ENCODE assay signal across 8 mouse cellular contexts in genomic region chr19:46517529-46518351, GRCm38 (mm10). TPM values are rescaled to one million over a fixed set of nuclear protein-coding genes. Genes with fewer than 3 reads are reported as not detected.
A peak's percentile ranks its signal among the peaks of the same experiment; 100 is the strongest.
DNase-seq lines count a peak whose midpoint lies in the region; ATAC-seq and TF ChIP-seq lines count a peak whose summit lies in the region.

No protein-coding gene starts in this region.

- H3K4me2 ChIP-seq in heart, postnatal 0 days (ENCODE audit: low read depth, low read length) = peak overlapping the region; percentile 61
- H3K4me2 ChIP-seq in embryonic facial prominence, embryonic 12.5 days (replicated peaks) = peak overlapping the region; percentile 46
- peak overlapping the region; percentile 50 for H3K4me2 ChIP-seq in kidney, embryonic 16.5 days (replicated peaks; ENCODE audit: low read depth, low read length)
- H3K4me2 ChIP-seq in midbrain, postnatal 0 days (ENCODE audit: low read depth, low read length, poor library complexity, severe bottlenecking) = peak overlapping the region; percentile 39

- intact Hi-C loops in heart, postnatal 10 days (cut with DNase I) = no loop called here

- peak overlapping the region; percentile 47; the same call in 1 of the 2 replicates for H3K27ac ChIP-seq in heart, postnatal 0 days (ENCODE audit: low read depth)
- peak overlapping the region; percentile 66 for H3K27ac ChIP-seq in embryonic facial prominence, embryonic 12.5 days
- H3K27ac ChIP-seq in kidney, embryonic 16.5 days (ENCODE audit: low read length) = peak overlapping the region; percentile 87
- H3K27ac ChIP-seq in midbrain, postnatal 0 days (ENCODE audit: low read depth, low read length) = peak overlapping the region; percentile 47; the same call in 1 of the 2 replicates

- H3K27me3 ChIP-seq in heart, postnatal 0 days (ENCODE audit: control insufficient read depth, insufficient read depth, low read length) = no peaks in the 10 kb centered on the region
- no peaks in the 10 kb centered on the region for H3K27me3 ChIP-seq in embryonic facial prominence, embryonic 12.5 days
- H3K27me3 ChIP-seq in kidney, embryonic 16.5 days (ENCODE audit: insufficient read depth, low read length) = no peaks in the 10 kb centered on the region
- no peaks in the 10 kb centered on the region for H3K27me3 ChIP-seq in midbrain, postnatal 0 days (ENCODE audit: insufficient read depth, low read length)

- no peak for TF ChIP-seq CTCF in heart, postnatal 0 days (IDR thresholded peaks at IDR 0.05; ENCODE audit: low read depth)
- TF ChIP-seq CTCF in midbrain, postnatal 0 days (IDR thresholded peaks at IDR 0.05) = no peak

- 41% methylated on average over 11 of the region's 14 CpGs for WGBS in heart, postnatal 0 days
- WGBS in embryonic facial prominence, embryonic 12.5 days = 31% methylated on average over 11 of the region's 14 CpGs
- 28% methylated on average over 11 of the region's 14 CpGs for WGBS in kidney, embryonic 16.5 days
- 36% methylated on average over 10 of the region's 14 CpGs for WGBS in midbrain, postnatal 0 days

- no peak for DNase-seq in heart, postnatal 0 days (ENCODE audit: low spot score)
- DNase-seq in heart, postnatal 10 days = no peak
- DNase-seq in midbrain, postnatal 0 days (ENCODE audit: low spot score) = no peak
- DNase-seq in cerebellum, postnatal 4 days (ENCODE audit: low spot score in 2 of 2) = no peak
- DNase-seq in frontal cortex, adult 2 months (ENCODE audit: extremely low spot score in 1 of 2, low spot score in 1 of 2) = no peak
- DNase-seq in adrenal gland, postnatal 4 days (ENCODE audit: low spot score in 2 of 2) = no peak

- no peaks in the 10 kb centered on the region for H3K9me3 ChIP-seq in heart, postnatal 0 days (replicated peaks; ENCODE audit: control insufficient read depth, low read length)
- no peaks in the 10 kb centered on the region for H3K9me3 ChIP-seq in embryonic facial prominence, embryonic 12.5 days
- no peaks in the 10 kb centered on the region for H3K9me3 ChIP-seq in kidney, embryonic 16.5 days (ENCODE audit: low read length)
- no peaks in the 10 kb centered on the region for H3K9me3 ChIP-seq in midbrain, postnatal 0 days (ENCODE audit: low read length)

- H3K36me3 ChIP-seq in heart, postnatal 0 days (replicated peaks; ENCODE audit: control insufficient read depth, insufficient read depth, low read length) = peaks cover 41% of the 10 kb centered on the region
- peaks cover 31% of the 10 kb centered on the region for H3K36me3 ChIP-seq in embryonic facial prominence, embryonic 12.5 days
- peaks cover 40% of the 10 kb centered on the region for H3K36me3 ChIP-seq in kidney, embryonic 16.5 days (ENCODE audit: insufficient read depth, low read length)
- H3K36me3 ChIP-seq in midbrain, postnatal 0 days (ENCODE audit: insufficient read depth, low read length) = peaks cover 38% of the 10 kb centered on the region

- peaks cover 19% of the 10 kb centered on the region for H3K4me1 ChIP-seq in heart, postnatal 0 days (ENCODE audit: control insufficient read depth, insufficient read depth)
- peaks cover 31% of the 10 kb centered on the region for H3K4me1 ChIP-seq in embryonic facial prominence, embryonic 12.5 days
- H3K4me1 ChIP-seq in kidney, embryonic 16.5 days (ENCODE audit: insufficient read depth, low read length) = peaks cover 60% of the 10 kb centered on the region
- H3K4me1 ChIP-seq in midbrain, postnatal 0 days (ENCODE audit: insufficient read depth, low read length) = peaks cover 4% of the 10 kb centered on the region

- H3K4me3 ChIP-seq in heart, postnatal 0 days (ENCODE audit: low read depth, low read length) = 0 out of 2 replicates have a peak overlapping the region, but pooled peaks have one; percentile 29
- peak overlapping the region; percentile 21; the same call in 1 of the 2 replicates for H3K4me3 ChIP-seq in embryonic facial prominence, embryonic 12.5 days
- H3K4me3 ChIP-seq in kidney, embryonic 16.5 days (ENCODE audit: low read length) = no peak overlapping the region
- H3K4me3 ChIP-seq in midbrain, postnatal 0 days (ENCODE audit: low read depth, low read length) = no peak overlapping the region

- 0 out of 2 replicates have a peak, but pooled peaks have one; percentile 4 for ATAC-seq in heart, postnatal 0 days (ENCODE audit: insufficient read depth, low read depth)
- ATAC-seq in embryonic facial prominence, embryonic 12.5 days (ENCODE audit: insufficient number of reproducible peaks, insufficient read depth, low FRiP score, low TSS enrichment) = peak; percentile 57
- peak; percentile 44 for ATAC-seq in kidney, embryonic 16.5 days (ENCODE audit: low FRiP score, low TSS enrichment)
- peak; percentile 35; the same call in 1 of the 2 replicates for ATAC-seq in midbrain, postnatal 0 days (ENCODE audit: low FRiP score)

- H3K9ac ChIP-seq in heart, postnatal 0 days (replicated peaks; ENCODE audit: low read depth, low read length) = 0 out of 2 replicates have a peak overlapping the region, but pooled peaks have one; percentile 42
- no peak overlapping the region for H3K9ac ChIP-seq in embryonic facial prominence, embryonic 12.5 days
- peak overlapping the region; percentile 62; the same call in 1 of the 2 replicates for H3K9ac ChIP-seq in kidney, embryonic 16.5 days (replicated peaks; ENCODE audit: low read length)
- peak overlapping the region; percentile 48; the same call in 1 of the 2 replicates for H3K9ac ChIP-seq in midbrain, postnatal 0 days (replicated peaks; ENCODE audit: low read length, poor library complexity, severe bottlenecking)

- no peak for TF ChIP-seq EP300 in heart, postnatal 0 days (IDR thresholded peaks at IDR 0.05; ENCODE audit: low read depth)

RNA-seq across cellular contexts. Expression of gene Trim8, which starts 16.2 kb away (rescaled TPM):
- total RNA-seq in heart, postnatal 0 days (2014; rRNA removed; ENCODE audit: low replicate concordance) = 35.9 and 48.3 TPM in 2 replicates
- 14.3 and 14.6 TPM in 2 replicates for polyA plus RNA-seq in heart, postnatal 0 days (2015; fragmentation: Nextera tagmentation; extraction: Ambion mirVana)
- 10 to 100 TPM; 49.9 to 50.6 TPM for total RNA-seq in heart, postnatal 10 days (2021)
- polyA plus RNA-seq in embryonic facial prominence, embryonic 12.5 days (2016; fragmentation: Nextera tagmentation; extraction: Ambion mirVana) = 22.4 and 23.5 TPM in 2 replicates
- 22.2 and 26.0 TPM in 2 replicates for polyA plus RNA-seq in kidney, embryonic 16.5 days (2015; fragmentation: Nextera tagmentation; extraction: Ambion mirVana)
- total RNA-seq in midbrain, postnatal 0 days (2014; rRNA removed) = 96.6 and 103 TPM in 2 replicates
- 27.8 and 30.4 TPM in 2 replicates for polyA plus RNA-seq in midbrain, postnatal 0 days (2015; fragmentation: Nextera tagmentation; extraction: Ambion mirVana)
- polyA plus RNA-seq in frontal cortex, adult 2 months (2012; rRNA removed) = 58.6 and 60.6 TPM in 2 replicates
- 10 to 100 TPM; 60.5 to 70.3 TPM for total RNA-seq in adrenal gland, postnatal 4 days (2021)

RNA-seq across cellular contexts. Expression of gene Arl3, which starts 55.3 kb away (rescaled TPM):
- total RNA-seq in heart, postnatal 0 days (2014; rRNA removed; ENCODE audit: low replicate concordance) = 37.2 and 38.2 TPM in 2 replicates
- 79.5 and 80.6 TPM in 2 replicates for polyA plus RNA-seq in heart, postnatal 0 days (2015; fragmentation: Nextera tagmentation; extraction: Ambion mirVana)
- total RNA-seq in heart, postnatal 10 days (2021) = 10 to 100 TPM; 32.8 to 33.6 TPM
- 191 TPM in 2 replicates for polyA plus RNA-seq in embryonic facial prominence, embryonic 12.5 days (2016; fragmentation: Nextera tagmentation; extraction: Ambion mirVana)
- polyA plus RNA-seq in kidney, embryonic 16.5 days (2015; fragmentation: Nextera tagmentation; extraction: Ambion mirVana) = 142 and 148 TPM in 2 replicates
- total RNA-seq in midbrain, postnatal 0 days (2014; rRNA removed) = 94.5 and 109 TPM in 2 replicates
- 192 and 194 TPM in 2 replicates for polyA plus RNA-seq in midbrain, postnatal 0 days (2015; fragmentation: Nextera tagmentation; extraction: Ambion mirVana)
- polyA plus RNA-seq in frontal cortex, adult 2 months (2012; rRNA removed) = 249 and 253 TPM in 2 replicates
- total RNA-seq in adrenal gland, postnatal 4 days (2021) = 10 to 100 TPM; 47.2 to 54.9 TPM

RNA-seq across cellular contexts. Expression of gene Sfxn2, which starts 55.4 kb away (rescaled TPM):
- total RNA-seq in heart, postnatal 0 days (2014; rRNA removed; ENCODE audit: low replicate concordance) = 4.2 and 5.9 TPM in 2 replicates
- 4.6 and 5.1 TPM in 2 replicates for polyA plus RNA-seq in heart, postnatal 0 days (2015; fragmentation: Nextera tagmentation; extraction: Ambion mirVana)
- 1 to 10 TPM; 3.0 to 3.8 TPM for total RNA-seq in heart, postnatal 10 days (2021)
- polyA plus RNA-seq in embryonic facial prominence, embryonic 12.5 days (2016; fragmentation: Nextera tagmentation; extraction: Ambion mirVana) = 23.4 and 23.6 TPM in 2 replicates
- 39.4 and 41.1 TPM in 2 replicates for polyA plus RNA-seq in kidney, embryonic 16.5 days (2015; fragmentation: Nextera tagmentation; extraction: Ambion mirVana)
- 5.9 and 6.0 TPM in 2 replicates for total RNA-seq in midbrain, postnatal 0 days (2014; rRNA removed)
- polyA plus RNA-seq in midbrain, postnatal 0 days (2015; fragmentation: Nextera tagmentation; extraction: Ambion mirVana) = 9.5 and 9.8 TPM in 2 replicates
- polyA plus RNA-seq in frontal cortex, adult 2 months (2012; rRNA removed) = 6.0 and 7.5 TPM in 2 replicates
- 10 to 100 TPM; 13.1 to 18.4 TPM for total RNA-seq in adrenal gland, postnatal 4 days (2021)

Comparison
In these comparisons a context has a peak if more than half of its experiments do, and no peak if none do; other contexts are left out.
1. ATAC-seq: peak in every context shown above with its lines; median percentile 57 in embryonic facial prominence, embryonic 12.5 days; 44 in kidney, embryonic 16.5 days; 35 in midbrain, postnatal 0 days; 4 in heart, postnatal 0 days.
2. H3K4me3 ChIP-seq: peak in heart, postnatal 0 days (single experiment) and embryonic facial prominence, embryonic 12.5 days (single experiment); none in kidney, embryonic 16.5 days (single experiment) and midbrain, postnatal 0 days (single experiment).
3. Peak in every context shown above with its lines, with median percentiles within 50 percentile points of each other: H3K27ac ChIP-seq and H3K4me2 ChIP-seq.